Mouse (Mus musculus) c-Kit-negative CD71-positive TER-119-positive erythroid progenitor cells, embryonic 14.5 days (primary cell): ENCODE results near the gene Aagab.

Experiments used
- DNase-seq: peaks from one replicate; pipeline ENCODE4 v3.0.0-alpha.2; 2013; ENCODE audit warnings: low read depth, low spot score

The Aagab gene

GRCm38 (mm10) chr9:63606594-63606993 lies 4.1 kb downstream of the Aagab start:
- DNase-seq = no peak

GRCm38 (mm10) chr9:63608006-63608405 lies 5.5 kb downstream of the Aagab start:
- no peak for DNase-seq

- DNase-seq = no peak
Measured at GRCm38 (mm10) chr9:63609246-63609645, 6.8 kb downstream of the Aagab start.

GRCm38 (mm10) chr9:63609776-63610175 lies 7.3 kb downstream of the Aagab start:
- no peak for DNase-seq

- DNase-seq = no peak
Measured at GRCm38 (mm10) chr9:63610231-63610630, 7.8 kb downstream of the Aagab start.

- DNase-seq = no peak
Measured at GRCm38 (mm10) chr9:63610841-63611366, 8.4 kb downstream of the Aagab start.

- DNase-seq = no peak
Measured at GRCm38 (mm10) chr9:63611967-63612366, 9.5 kb downstream of the Aagab start.

- no peak for DNase-seq
Measured at GRCm38 (mm10) chr9:63612565-63613515, 10.4 kb downstream of the Aagab start.

GRCm38 (mm10) chr9:63613569-63613968 lies 11.1 kb downstream of the Aagab start:
- DNase-seq = no peak

GRCm38 (mm10) chr9:63614018-63614985 lies 11.8 kb downstream of the Aagab start:
- no peak for DNase-seq

- no peak for DNase-seq
Measured at GRCm38 (mm10) chr9:63617967-63618366, 15.5 kb downstream of the Aagab start.

GRCm38 (mm10) chr9:63623895-63624569 lies 21.6 kb downstream of the Aagab start:
- DNase-seq = no peak

GRCm38 (mm10) chr9:63625090-63625756 lies 22.8 kb downstream of the Aagab start:
- DNase-seq = no peak

GRCm38 (mm10) chr9:63632045-63632444 lies 29.6 kb downstream of the Aagab start:
- DNase-seq = no peak

- no peak for DNase-seq
Measured at GRCm38 (mm10) chr9:63632924-63633323, 30.5 kb downstream of the Aagab start.

- no peak for DNase-seq
Measured at GRCm38 (mm10) chr9:63633334-63633733, 30.9 kb downstream of the Aagab start.

GRCm38 (mm10) chr9:63636113-63636512 lies 33.7 kb downstream of the Aagab start:
- no peak for DNase-seq

- no peak for DNase-seq
Measured at GRCm38 (mm10) chr9:63641983-63642646, 39.7 kb downstream of the Aagab start.

- no peak for DNase-seq
Measured at GRCm38 (mm10) chr9:63644011-63644410, 41.6 kb downstream of the Aagab start.

GRCm38 (mm10) chr9:63645084-63645483 lies 42.6 kb downstream of the Aagab start:
- no peak for DNase-seq
